Mouse (Mus musculus) brain, embryonic 14.5 days (tissue): ENCODE results near the gene Fbxl5.

Experiments used
- CTCF ChIP-seq: fragments of 200-500 bp; IDR thresholded peaks from 2 replicates; pipeline ENCODE4 v1.5.1; 2012; ENCODE audit warnings: inconsistent platforms, mild to moderate bottlenecking, moderate library complexity, borderline replicate concordance; ENCODE audit not compliant: insufficient read depth, insufficient read length; ENCODE audit errors: extremely low read depth
- POLR2A ChIP-seq: fragments of 200-500 bp; IDR thresholded peaks from 2 replicates; pipeline ENCODE4 v1.6.1; 2012; ENCODE audit warnings: mild to moderate bottlenecking, inconsistent platforms, borderline replicate concordance; ENCODE audit not compliant: poor library complexity, insufficient read depth, insufficient read length, severe bottlenecking; ENCODE audit errors: extremely low read depth

GRCm38 (mm10) chr5:43827366-43827765, 5.9 kb upstream of the Fbxl5 start:
- TF ChIP-seq CTCF (no peak), POLR2A (no peak)
